Mouse (Mus musculus) right cerebral cortex, postnatal 14 days (tissue): ENCODE measurements around the gene Sardh.
A peak's percentile ranks its signal among the peaks of the same experiment; 100 is the strongest.

Source experiments
- DNase-seq: peaks from one replicate; pipeline ENCODE4 v3.0.0; 2022

Sardh gene

GRCm38 (mm10) chr2:27164796-27165590 lies 83.1 kb downstream of the Sardh start, which contains the start of gene Dbh:
TSS of gene Dbh (plus strand) at chr2:27165233.
- peak; percentile 77 for DNase-seq

DNA sequence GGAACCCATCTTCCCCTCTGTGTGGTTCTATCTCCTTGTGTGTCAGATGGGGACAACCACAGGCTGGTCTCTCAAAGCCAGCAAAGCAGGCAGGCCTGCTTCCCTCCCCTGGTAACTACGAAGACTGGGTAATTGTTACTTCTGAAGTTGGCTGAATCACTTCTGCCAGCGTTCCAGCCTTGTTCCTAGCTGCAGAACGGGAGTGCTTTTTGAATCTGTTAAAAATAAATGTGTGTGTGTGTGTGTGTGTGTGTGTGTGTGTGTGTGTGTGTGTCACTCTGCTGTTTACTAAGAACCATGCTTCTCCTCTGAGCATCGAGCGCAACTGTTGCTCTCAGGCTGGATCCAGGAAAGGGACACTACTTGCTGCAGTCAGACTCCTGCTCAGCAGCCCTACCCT lies 84.3 kb downstream of the Sardh start:
- peak; percentile 53 for DNase-seq

- no peak for DNase-seq
Measured at GRCm38 (mm10) chr2:27162656-27163055, 85.5 kb downstream of the Sardh start.

GRCm38 (mm10) chr2:27161526-27161925 lies 86.6 kb downstream of the Sardh start:
- DNase-seq, result no peak

DNA sequence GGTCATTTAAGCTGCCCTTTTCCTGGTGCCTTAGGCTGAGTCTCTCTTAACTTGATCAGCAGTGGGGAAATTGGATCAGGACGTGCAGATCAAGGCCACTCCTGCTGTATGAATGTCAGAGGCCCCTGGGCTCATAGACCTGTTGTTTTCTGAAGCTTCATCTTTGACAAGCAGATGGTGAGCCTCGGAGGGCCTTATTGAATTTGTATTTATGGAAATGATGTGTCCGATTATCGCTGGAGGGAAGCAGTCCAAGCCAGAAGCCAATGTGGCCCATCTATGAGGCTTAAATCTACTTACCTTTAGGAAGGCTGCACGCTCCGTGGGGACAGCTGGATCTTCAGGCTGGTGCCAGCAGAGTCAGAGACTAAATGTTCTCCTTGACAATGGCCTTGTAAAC lies 91.5 kb downstream of the Sardh start:
- no peak for DNase-seq

GRCm38 (mm10) chr2:27154466-27155185 lies 93.5 kb downstream of the Sardh start:
- DNase-seq, result no peak

GRCm38 (mm10) chr2:27149457-27149856 lies 98.7 kb downstream of the Sardh start:
- no peak for DNase-seq

- no peak for DNase-seq
Measured at GRCm38 (mm10) chr2:27146840-27147239, 101.3 kb downstream of the Sardh start.

- DNase-seq, result no peak
Measured at GRCm38 (mm10) chr2:27144957-27145356, 103.2 kb downstream of the Sardh start.

- peak; percentile 65 for DNase-seq
Measured at GRCm38 (mm10) chr2:27141950-27142693, 106.0 kb downstream of the Sardh start, which contains the start of gene Fam163b. TSS of gene Fam163b (minus strand) at chr2:27142491.
